Mouse (Mus musculus) liver, adult 10 weeks (tissue): ENCODE data around the gene Myom1. TPM values are rescaled to one million over a fixed set of nuclear protein-coding genes. Genes with fewer than 3 reads are reported as not detected.

Experiments
- polyA plus RNA-seq: library from polyadenylated mRNA; stranded (reverse); fragments of 350-450 nt; fragmentation: Illumina TruSeq; extraction: RNeasy Lipid Tissue Mini Kit (QIAGEN cat#74804); gene quantifications from one replicate; pipeline ENCODE4 v1.2.3, GENCODE M21; 2014; ENCODE audit warnings: low read depth, low replicate concordance

Myom1 gene
- 1.2 TPM for polyA plus RNA-seq

DNA sequence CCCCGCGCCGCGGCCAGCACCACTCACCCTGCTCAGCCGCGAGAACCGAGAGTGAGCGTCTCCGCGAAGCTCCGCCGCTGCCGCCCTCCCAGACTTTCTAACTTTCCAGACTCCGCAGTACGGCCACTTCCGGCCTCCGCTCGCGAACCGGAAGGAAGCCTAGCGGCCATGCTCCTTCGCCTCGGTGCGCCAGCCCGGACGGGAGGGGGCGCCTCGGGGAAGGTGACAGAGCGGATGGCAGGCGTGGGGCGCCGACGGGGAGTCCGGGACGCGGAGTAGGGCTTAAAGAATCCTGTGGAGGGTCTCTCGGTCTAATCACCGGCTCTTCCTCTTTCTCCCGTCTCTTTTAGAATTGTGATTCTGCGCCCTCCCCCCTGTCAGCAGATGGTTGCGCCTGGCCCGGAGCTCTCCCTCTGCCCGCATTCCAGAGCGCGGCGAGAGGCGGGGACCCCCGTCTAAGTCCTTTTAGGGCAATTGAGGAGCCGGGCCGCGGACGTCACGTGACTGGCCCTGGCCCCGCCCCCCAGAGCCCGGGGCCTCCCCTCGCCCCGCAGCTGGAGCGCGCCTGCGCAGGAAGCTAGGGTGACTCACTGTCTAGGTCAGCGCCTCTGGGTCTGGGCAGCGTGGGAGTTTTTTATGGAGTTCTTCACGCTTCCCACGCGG is at the start of gene Myom1:
Gene Myom1, plus strand, starts transcription at position 553 of the 663 bp plus-strand sequence.

DNA sequence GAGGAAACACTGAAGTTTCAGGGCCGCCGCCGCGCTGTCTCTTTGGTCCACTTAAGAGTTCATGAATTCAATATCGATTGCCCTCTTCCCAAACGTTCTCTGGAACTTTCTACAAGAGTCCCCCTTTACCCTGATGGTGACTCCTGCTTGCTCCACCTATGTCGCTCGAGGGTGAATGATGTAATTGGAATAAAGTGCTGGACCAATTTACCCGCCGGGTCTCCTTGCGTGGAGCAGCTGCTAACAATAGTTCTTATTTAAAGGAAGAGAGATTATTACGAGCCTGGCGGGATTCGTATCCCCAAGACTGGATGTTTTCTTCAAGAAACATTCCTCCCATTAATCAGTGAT is 286 bp downstream of the Myom1 start, which contains the start of gene Myl12a:
Gene Myl12a, minus strand, starts transcription at position 135 of the 351 bp plus-strand sequence.

Other genes starting within 250 kb of the Myom1 start
- gene Tgif1, start 149.1 kb upstream of the Myom1 start, polyA plus RNA-seq, result 25.2 TPM
- gene Myl12a, start 245 bp downstream of the Myom1 start, polyA plus RNA-seq, result 54.8 TPM
- gene Lpin2, start 179.9 kb downstream of the Myom1 start, polyA plus RNA-seq, result 73.8 TPM